9 mouse cellular contexts compared by ENCODE assay signal in genomic region chr3:94310911-94311310, GRCm38 (mm10). TPM values are rescaled to one million over a fixed set of nuclear protein-coding genes. Genes with fewer than 3 reads are reported as not detected.
DNase-seq lines count a peak whose midpoint lies in the region; ATAC-seq and TF ChIP-seq lines count a peak whose summit lies in the region.
"Had no signal": no experiment of that assay in that cellular context is flagged by ENCODE, and none has a peak within 500 bp of the region (broad histone marks: within the 10 kb centered on the region; RNA-seq: fewer than 3 reads in every experiment).

No protein-coding gene starts in this region.

- TF ChIP-seq EP300 in stomach, postnatal 0 days (optimal IDR thresholded peaks at IDR 0.05): no peak

- H3K4me2 ChIP-seq in neural tube, embryonic 11.5 days (ENCODE audit: low read depth): peak overlapping the region; percentile 50
- peak overlapping the region; percentile 82 for H3K4me2 ChIP-seq in liver, embryonic 11.5 days
- H3K4me2 ChIP-seq in stomach, postnatal 0 days (replicated peaks; ENCODE audit: low read depth): peak overlapping the region; percentile 61

- H3K9ac ChIP-seq in neural tube, embryonic 11.5 days (ENCODE audit: low read length): no peak overlapping the region
- peak overlapping the region; percentile 67; the same call in 1 of the 2 replicates for H3K9ac ChIP-seq in liver, embryonic 11.5 days (ENCODE audit: low read depth, low read length)
- H3K9ac ChIP-seq in stomach, postnatal 0 days (ENCODE audit: low read length): no peak overlapping the region

- no peaks in the 10 kb centered on the region for H3K36me3 ChIP-seq in erythroblast, embryonic 14.5 days (ENCODE audit: control insufficient read depth)
- H3K36me3 ChIP-seq in neural tube, embryonic 11.5 days (ENCODE audit: control insufficient read depth, insufficient read depth, low read length): no peaks in the 10 kb centered on the region
- H3K36me3 ChIP-seq in liver, embryonic 11.5 days (ENCODE audit: control insufficient read depth, insufficient read depth, low read length): no peaks in the 10 kb centered on the region
- no peaks in the 10 kb centered on the region for H3K36me3 ChIP-seq in stomach, postnatal 0 days (ENCODE audit: control insufficient read depth, insufficient read depth, low read length)

- no peak for ATAC-seq in erythroblast, adult 5-6 weeks (replicated peaks; ENCODE audit: low FRiP score, poor library complexity, severe bottlenecking)
- ATAC-seq in neural tube, embryonic 11.5 days (ENCODE audit: insufficient read depth, low FRiP score, low TSS enrichment): no peak
- no peak for ATAC-seq in liver, embryonic 11.5 days (replicated peaks; ENCODE audit: low FRiP score)
- no peak for ATAC-seq in stomach, postnatal 0 days (ENCODE audit: low FRiP score, low TSS enrichment)

- H3K27ac ChIP-seq in neural tube, embryonic 11.5 days (ENCODE audit: low read depth, low read length): no peak overlapping the region
- no peak overlapping the region for H3K27ac ChIP-seq in liver, embryonic 11.5 days (ENCODE audit: low read depth, low read length)
- H3K27ac ChIP-seq in stomach, postnatal 0 days (replicated peaks): no peak overlapping the region; the same call in 1 of the 2 replicates

- peak overlapping the region; percentile 63 for H3K4me3 ChIP-seq in erythroblast, embryonic 14.5 days (replicated peaks)
- peak overlapping the region; percentile 39 for H3K4me3 ChIP-seq in neural tube, embryonic 11.5 days (ENCODE audit: low read depth, low read length)
- H3K4me3 ChIP-seq in liver, embryonic 11.5 days (ENCODE audit: low read depth, low read length): peak overlapping the region; percentile 63
- peak overlapping the region; percentile 67 for H3K4me3 ChIP-seq in stomach, postnatal 0 days (ENCODE audit: low read depth, low read length)

- no peaks in the 10 kb centered on the region for H3K27me3 ChIP-seq in erythroblast, embryonic 14.5 days (ENCODE audit: control insufficient read depth)
- no peaks in the 10 kb centered on the region for H3K27me3 ChIP-seq in neural tube, embryonic 11.5 days (ENCODE audit: control insufficient read depth, insufficient read depth, low read length)
- no peaks in the 10 kb centered on the region for H3K27me3 ChIP-seq in liver, embryonic 11.5 days (replicated peaks; ENCODE audit: control insufficient read depth, insufficient read depth, low read length)
- H3K27me3 ChIP-seq in stomach, postnatal 0 days (ENCODE audit: control insufficient read depth, insufficient read depth, low read length): no peaks in the 10 kb centered on the region

- no peak for TF ChIP-seq CTCF in stomach, postnatal 0 days (IDR thresholded peaks at IDR 0.05; ENCODE audit: low read depth)

- H3K4me1 ChIP-seq in erythroblast, embryonic 14.5 days (ENCODE audit: control insufficient read depth): peaks cover 21% of the 10 kb centered on the region
- H3K4me1 ChIP-seq in neural tube, embryonic 11.5 days (ENCODE audit: control insufficient read depth, insufficient read depth, low read length): 0 out of 2 replicates have a peak, but pooled peaks cover 3% of the 10 kb centered on the region
- peaks cover 3% of the 10 kb centered on the region; the same call in 1 of the 2 replicates for H3K4me1 ChIP-seq in liver, embryonic 11.5 days (replicated peaks; ENCODE audit: control insufficient read depth, insufficient read depth, low read length)
- no peaks in the 10 kb centered on the region for H3K4me1 ChIP-seq in stomach, postnatal 0 days (replicated peaks; ENCODE audit: control insufficient read depth, insufficient read depth)

- no peak for DNase-seq in neural tube, embryonic 11.5 days (ENCODE audit: low spot score)
- DNase-seq in neural tube, embryonic 10.5 days (ENCODE audit: extremely low spot score, low spot score): no peak
- DNase-seq in liver, embryonic 11.5 days (ENCODE audit: low spot score): no peak
- DNase-seq in stomach, postnatal 0 days (ENCODE audit: low spot score): no peak
- no peak for DNase-seq in layer of hippocampus, postnatal 25 days (ENCODE audit: extremely low spot score in 1 of 2, low spot score in 1 of 2)
- no peak for DNase-seq in layer of hippocampus, adult 18-20 months (ENCODE audit: low spot score in 2 of 2)

- WGBS in neural tube, embryonic 11.5 days: 79% methylated on average over 6 of the region's 6 CpGs
- WGBS in liver, embryonic 11.5 days: 70% methylated on average over 6 of the region's 6 CpGs
- WGBS in stomach, postnatal 0 days: 60% methylated on average over 6 of the region's 6 CpGs

- H3K9me3 ChIP-seq in erythroblast, embryonic 14.5 days (ENCODE audit: control insufficient read depth, low read length): no peaks in the 10 kb centered on the region
- H3K9me3 ChIP-seq in neural tube, embryonic 11.5 days (ENCODE audit: control insufficient read depth, low read length): no peaks in the 10 kb centered on the region
- H3K9me3 ChIP-seq in liver, embryonic 11.5 days (ENCODE audit: control insufficient read depth, low read length): no peaks in the 10 kb centered on the region
- no peaks in the 10 kb centered on the region for H3K9me3 ChIP-seq in stomach, postnatal 0 days (ENCODE audit: control insufficient read depth, low read length)

RNA-seq across cellular contexts. Expression of gene Them4, which starts 1.0 kb away (rescaled TPM):
- polyA plus RNA-seq in erythroblast, embryonic 14.5 days (2012): not detected in 2 replicates
- 2.9 TPM in 1 of 2 replicates, not detected in the other for total RNA-seq in erythroblast, adult 5-6 weeks (2015; ENCODE audit: low replicate concordance)
- 0.84 and 1.2 TPM in 2 replicates for total RNA-seq in erythroblast, adult 5-6 weeks (2017; ENCODE audit: low replicate concordance)
- polyA plus RNA-seq in neural tube, embryonic 11.5 days (2014; fragmentation: Nextera tagmentation; extraction: Ambion mirVana): 14.8 TPM in 2 replicates
- polyA plus RNA-seq in liver, embryonic 11.5 days (2014; fragmentation: Nextera tagmentation; extraction: Ambion mirVana): 4.7 and 6.2 TPM in 2 replicates
- 10.2 and 10.4 TPM in 2 replicates for polyA plus RNA-seq in stomach, postnatal 0 days (2015; fragmentation: Nextera tagmentation; extraction: Ambion mirVana)
- 10 to 100 TPM; 24.0 to 26.6 TPM for total RNA-seq in layer of hippocampus, postnatal 25 days (2021)
- total RNA-seq in layer of hippocampus, adult 18-20 months (2021): 10 to 100 TPM; 23.8 to 27.2 TPM

RNA-seq across cellular contexts. Expression of gene Them5, which starts 31.0 kb away (rescaled TPM):
- not detected in 2 replicates for polyA plus RNA-seq in erythroblast, embryonic 14.5 days (2012)
- not detected in 2 replicates for total RNA-seq in erythroblast, adult 5-6 weeks (2015; ENCODE audit: low replicate concordance)
- not detected in 2 replicates for total RNA-seq in erythroblast, adult 5-6 weeks (2017; ENCODE audit: low replicate concordance)
- 0.19 TPM in 1 of 2 replicates, not detected in the other for polyA plus RNA-seq in neural tube, embryonic 11.5 days (2014; fragmentation: Nextera tagmentation; extraction: Ambion mirVana)
- not detected in 2 replicates for polyA plus RNA-seq in liver, embryonic 11.5 days (2014; fragmentation: Nextera tagmentation; extraction: Ambion mirVana)
- polyA plus RNA-seq in stomach, postnatal 0 days (2015; fragmentation: Nextera tagmentation; extraction: Ambion mirVana): 126 and 146 TPM in 2 replicates
- total RNA-seq in layer of hippocampus, postnatal 25 days (2021): not detected
- not detected for total RNA-seq in layer of hippocampus, adult 18-20 months (2021)
- total RNA-seq: hematopoietic stem cell, adult 5-6 weeks had no signal

RNA-seq across cellular contexts. Expression of gene Gm4778, which starts 47.1 kb away (rescaled TPM):
- polyA plus RNA-seq in erythroblast, embryonic 14.5 days (2012): not detected in 2 replicates
- not detected in 2 replicates for total RNA-seq in erythroblast, adult 5-6 weeks (2015; ENCODE audit: low replicate concordance)
- total RNA-seq in erythroblast, adult 5-6 weeks (2017; ENCODE audit: low replicate concordance): not detected in 2 replicates
- polyA plus RNA-seq in neural tube, embryonic 11.5 days (2014; fragmentation: Nextera tagmentation; extraction: Ambion mirVana): not detected in 2 replicates
- polyA plus RNA-seq in liver, embryonic 11.5 days (2014; fragmentation: Nextera tagmentation; extraction: Ambion mirVana): not detected in 2 replicates
- polyA plus RNA-seq in stomach, postnatal 0 days (2015; fragmentation: Nextera tagmentation; extraction: Ambion mirVana): not detected in 2 replicates
- not detected for total RNA-seq in layer of hippocampus, postnatal 25 days (2021)
- total RNA-seq in layer of hippocampus, adult 18-20 months (2021): not detected
- total RNA-seq: hematopoietic stem cell, adult 5-6 weeks had no signal

RNA-seq across cellular contexts. Expression of gene C2cd4d, which starts 51.3 kb away (rescaled TPM):
- not detected in 2 replicates for polyA plus RNA-seq in erythroblast, embryonic 14.5 days (2012)
- not detected in 2 replicates for total RNA-seq in erythroblast, adult 5-6 weeks (2015; ENCODE audit: low replicate concordance)
- not detected in 2 replicates for total RNA-seq in erythroblast, adult 5-6 weeks (2017; ENCODE audit: low replicate concordance)
- 1.4 and 1.6 TPM in 2 replicates for polyA plus RNA-seq in neural tube, embryonic 11.5 days (2014; fragmentation: Nextera tagmentation; extraction: Ambion mirVana)
- 0.25 TPM in 1 of 2 replicates, not detected in the other for polyA plus RNA-seq in liver, embryonic 11.5 days (2014; fragmentation: Nextera tagmentation; extraction: Ambion mirVana)
- 0.82 and 1.5 TPM in 2 replicates for polyA plus RNA-seq in stomach, postnatal 0 days (2015; fragmentation: Nextera tagmentation; extraction: Ambion mirVana)
- total RNA-seq in layer of hippocampus, postnatal 25 days (2021): under 1 TPM; 0.54 to 0.56 TPM
- under 1 TPM; 0.57 to 0.76 TPM for total RNA-seq in layer of hippocampus, adult 18-20 months (2021)
- total RNA-seq: hematopoietic stem cell, adult 5-6 weeks had no signal

Comparison
In these comparisons a context has a peak if more than half of its experiments do, and no peak if none do; other contexts are left out.
1. RNA of gene Them5, which starts 31.0 kb away (polyA plus RNA-seq): 126 to 146 TPM in stomach, postnatal 0 days; 0.19 TPM in neural tube, embryonic 11.5 days, not detected in erythroblast, embryonic 14.5 days and not detected in liver, embryonic 11.5 days; every median in the first group is over 100 times any median in the second.
2. Peak in every context shown above with its lines, with median percentiles within 50 percentile points of each other: H3K4me3 ChIP-seq and H3K4me2 ChIP-seq.